27 mouse cellular contexts compared by ENCODE assay signal in genomic region chr11:60359138-60359537, GRCm38 (mm10). TPM values are rescaled to one million over a fixed set of nuclear protein-coding genes. Genes with fewer than 3 reads are reported as not detected.
DNase-seq lines count a peak whose midpoint lies in the region; TF ChIP-seq lines count a peak whose summit lies in the region.
"Had no signal": no experiment of that assay in that cellular context is flagged by ENCODE, and none has a peak within 500 bp of the region (broad histone marks: within the 10 kb centered on the region; RNA-seq: fewer than 3 reads in every experiment).

No protein-coding gene starts in this region.

- TF ChIP-seq RAD21 in MEL (IDR thresholded peaks at IDR 0.05; ENCODE audit: low read depth, low read length): no peak

- no peak for TF ChIP-seq POLR2A in MEL (IDR thresholded peaks at IDR 0.05; ENCODE audit: control insufficient read depth in 1 of 2, insufficient read depth in 1 of 2, low read depth in 1 of 2, low read length in 2 of 2, poor library complexity in 1 of 2)
- no peak for TF ChIP-seq POLR2A in cerebellum, adult 2 months (IDR thresholded peaks at IDR 0.05; ENCODE audit: borderline replicate concordance, insufficient read depth, low read length)

- DNase-seq in gastrocnemius, adult 2 months: no peak
- DNase-seq in gastrocnemius, adult 18-20 months (ENCODE audit: low spot score): no peak
- peak; percentile 83 for DNase-seq in MEL (ENCODE audit: low read depth, low spot score)
- DNase-seq in splenic B cell, adult 2 months (ENCODE audit: low read depth, low spot score): peak; percentile 27
- DNase-seq in cerebellum, adult 2 months: no peak
- DNase-seq in left cerebral cortex, adult 18-20 months (ENCODE audit: low spot score in 2 of 2): no peak
- DNase-seq in adrenal gland, postnatal 36 days: no peak
- DNase-seq: adrenal gland, postnatal 10 days; cerebellum, adult 18-20 months; cerebellum, postnatal 14 days; embryo, embryonic 11 days; kidney, adult 18-20 months; left cerebral cortex, postnatal 4 days; liver, postnatal 0 days; lung, postnatal 36 days; right cerebral cortex, adult 18-20 months; spleen, adult 18-20 months; thymus, adult 2 months; thymus, postnatal 36 days had no signal

- intact Hi-C loops in gastrocnemius, adult 2 months (cut with DNase I): no loop called here

- no peaks in the 10 kb centered on the region for H3K9me3 ChIP-seq in MEL (replicated peaks; ENCODE audit: insufficient read depth, low read length)
- H3K9me3 ChIP-seq: embryonic facial prominence, embryonic 12.5 days; hindbrain, embryonic 10.5 days; hindbrain, embryonic 15.5 days; kidney, embryonic 15.5 days; liver, embryonic 12.5 days; midbrain, embryonic 15.5 days had no signal

- H3K4me1 ChIP-seq in MEL (ENCODE audit: control insufficient read depth in 1 of 2, insufficient read depth in 2 of 2, low read length in 2 of 2): peaks cover 4 to 9% of the 10 kb centered on the region in 2 experiments; a peak in 3 of 4 replicates
- H3K4me1 ChIP-seq in brown adipose tissue, adult 24 weeks (ENCODE audit: control insufficient read depth, insufficient read depth, insufficient read length, low read length): peaks cover 6% of the 10 kb centered on the region
- H3K4me1 ChIP-seq in cerebellum, adult 2 months (ENCODE audit: control insufficient read depth, insufficient read depth, low read length): no peaks in the 10 kb centered on the region
- H3K4me1 ChIP-seq: embryonic facial prominence, embryonic 12.5 days; hindbrain, embryonic 10.5 days; hindbrain, embryonic 15.5 days; liver, embryonic 12.5 days; midbrain, embryonic 15.5 days had no signal

- 83% methylated on average over 5 of the region's 5 CpGs for WGBS in cerebellum, adult 2 months

- no peaks in the 10 kb centered on the region for H3K79me2 ChIP-seq in MEL (ENCODE audit: control insufficient read depth, insufficient read depth, low read length, poor library complexity)

- no peak for TF ChIP-seq EP300 in MEL (IDR thresholded peaks at IDR 0.05; ENCODE audit: low read depth in 1 of 2, low read length in 2 of 2)

- no peak for TF ChIP-seq CTCF in gastrocnemius, adult 2 months (IDR thresholded peaks at IDR 0.05)
- no peak for TF ChIP-seq CTCF in MEL (IDR thresholded peaks at IDR 0.05 in 2 of 3, conservative IDR thresholded peaks at IDR 0.05 in 1 of 3; ENCODE audit: control insufficient read depth in 1 of 3, insufficient read depth in 1 of 3, low read depth in 2 of 3, low read length in 3 of 3, poor library complexity in 1 of 3, severe bottlenecking in 1 of 3)
- no peak for TF ChIP-seq CTCF in cerebellum, adult 2 months (IDR thresholded peaks at IDR 0.05; ENCODE audit: borderline replicate concordance, insufficient read depth, low read depth, low read length)

- H3K36me3 ChIP-seq in MEL (ENCODE audit: control insufficient read depth in 1 of 2, insufficient read depth in 2 of 2, low read length in 2 of 2): peaks cover 0 to 5% of the 10 kb centered on the region in 2 experiments; a peak in 2 of 4 replicates
- no peaks in the 10 kb centered on the region for H3K36me3 ChIP-seq in splenic B cell, adult 2 months (ENCODE audit: control insufficient read depth, insufficient read depth, low read length, poor library complexity, severe bottlenecking)
- H3K36me3 ChIP-seq: embryonic facial prominence, embryonic 12.5 days; hindbrain, embryonic 10.5 days; hindbrain, embryonic 15.5 days; kidney, embryonic 15.5 days; liver, embryonic 12.5 days; midbrain, embryonic 15.5 days had no signal

- peak overlapping the region; percentile 76 for H3K27ac ChIP-seq in gastrocnemius, adult 2 months
- H3K27ac ChIP-seq in MEL (ENCODE audit: control insufficient read depth, low read depth, low read length): no peak overlapping the region
- H3K27ac ChIP-seq in brown adipose tissue, adult 24 weeks (replicated peaks; ENCODE audit: low read depth, low read length): peak overlapping the region; percentile 8; the same call in 1 of the 2 replicates
- no peak overlapping the region for H3K27ac ChIP-seq in cerebellum, adult 2 months (ENCODE audit: insufficient read depth, low read length)
- H3K27ac ChIP-seq: embryonic facial prominence, embryonic 12.5 days; hindbrain, embryonic 10.5 days; hindbrain, embryonic 15.5 days; kidney, embryonic 15.5 days; liver, embryonic 12.5 days; midbrain, embryonic 15.5 days had no signal

- no peak overlapping the region for H3K9ac ChIP-seq in MEL (ENCODE audit: control insufficient read depth, low read depth, low read length, poor library complexity, severe bottlenecking)
- H3K9ac ChIP-seq: embryonic facial prominence, embryonic 12.5 days; hindbrain, embryonic 15.5 days; kidney, embryonic 15.5 days; liver, embryonic 12.5 days; liver, postnatal 0 days; midbrain, embryonic 15.5 days had no signal

- H3K27me3 ChIP-seq in MEL (ENCODE audit: control insufficient read depth in 1 of 2, insufficient read depth in 2 of 2, low read length in 2 of 2): no peaks in the 10 kb centered on the region; a peak in 1 of 4 replicates
- H3K27me3 ChIP-seq in splenic B cell, adult 2 months (ENCODE audit: control insufficient read depth, insufficient read depth, low read length, poor library complexity, severe bottlenecking): no peaks in the 10 kb centered on the region
- H3K27me3 ChIP-seq in cerebellum, adult 2 months (ENCODE audit: control insufficient read depth, insufficient read depth, low read length): no peaks in the 10 kb centered on the region
- H3K27me3 ChIP-seq: embryonic facial prominence, embryonic 12.5 days; hindbrain, embryonic 15.5 days; kidney, embryonic 15.5 days; midbrain, embryonic 15.5 days had no signal

- H3K4me3 ChIP-seq in gastrocnemius, adult 2 months: no peak overlapping the region
- no peak overlapping the region for H3K4me3 ChIP-seq in MEL (ENCODE audit: control insufficient read depth in 1 of 2, insufficient read depth in 1 of 2, low read depth in 2 of 2, low read length in 2 of 2)
- H3K4me3 ChIP-seq in brown adipose tissue, adult 24 weeks (ENCODE audit: insufficient read depth, low read depth, low read length): no peak overlapping the region
- no peak overlapping the region for H3K4me3 ChIP-seq in cerebellum, adult 2 months (replicated peaks; ENCODE audit: insufficient read depth, low read depth, low read length)
- H3K4me3 ChIP-seq: embryonic facial prominence, embryonic 12.5 days; hindbrain, embryonic 10.5 days; hindbrain, embryonic 15.5 days; kidney, embryonic 15.5 days; layer of hippocampus, adult 2 months; liver, embryonic 12.5 days; midbrain, embryonic 15.5 days had no signal

TF ChIP-seq in MEL, 35 proteins besides CTCF, POLR2A, EP300 and RAD21:
- TF ChIP-seq MYC (IDR thresholded peaks at IDR 0.05; ENCODE audit: low read depth, low read length) (no peak), ZNF384 (IDR thresholded peaks at IDR 0.05; ENCODE audit: low read depth, low read length) (no peak), ELF1 (IDR thresholded peaks at IDR 0.05; ENCODE audit: low read depth, low read length) (0 out of 2 replicates have a peak, but pooled peaks have one; percentile 18), ZMIZ1 (IDR thresholded peaks at IDR 0.05; ENCODE audit: low read depth, low read length) (no peak), GATA1 (IDR thresholded peaks at IDR 0.05; ENCODE audit: low read depth, low read length) (0 out of 2 replicates have a peak, but pooled peaks have one; percentile 22)

RNA-seq across cellular contexts. Expression of gene Drc3, which starts 6.0 kb away (rescaled TPM):
- 1 to 10 TPM in 1 of 2 experiments, under 1 TPM in 1; 0.87 to 1.0 TPM for total RNA-seq in gastrocnemius, adult 2 months (2021)
- total RNA-seq in gastrocnemius, adult 18-20 months (2021): 1 to 10 TPM; 1.0 to 1.4 TPM
- total RNA-seq in MEL (2012; rRNA removed): 0.69 and 0.75 TPM in 2 replicates
- polyA plus RNA-seq in MEL (2012; ENCODE audit: insufficient read depth in 1 of 2, insufficient read length in 2 of 2, low read depth in 1 of 2, low replicate concordance in 2 of 2, missing spikeins in 1 of 2): under 1 TPM in 1 of 2 experiments, not detected in 1; 0.91 TPM
- polyA plus RNA-seq in brown adipose tissue, adult 24 weeks (2012; ENCODE audit: insufficient read depth, insufficient read length, missing spikeins): 1.2 and 1.8 TPM in 2 replicates
- 7.1 and 8.0 TPM in 2 replicates for polyA plus RNA-seq in cerebellum, adult 2 months (2012; rRNA removed)
- total RNA-seq in left cerebral cortex, adult 18-20 months (2021): 10 to 100 TPM; 10.4 to 11.8 TPM
- total RNA-seq in adrenal gland, postnatal 36 days (2021): 1 to 10 TPM; 1.5 to 1.8 TPM

RNA-seq across cellular contexts. Expression of gene Tom1l2, which starts 6.4 kb away (rescaled TPM):
- total RNA-seq in gastrocnemius, adult 2 months (2021): 10 to 100 TPM; 63.7 to 63.9 TPM
- total RNA-seq in gastrocnemius, adult 18-20 months (2021): 10 to 100 TPM; 61.5 to 67.2 TPM
- total RNA-seq in MEL (2012; rRNA removed): 6.6 and 6.8 TPM in 2 replicates
- 10 to 100 TPM in 1 of 2 experiments, not detected in 1; 12.2 TPM for polyA plus RNA-seq in MEL (2012; ENCODE audit: insufficient read depth in 1 of 2, insufficient read length in 2 of 2, low read depth in 1 of 2, low replicate concordance in 2 of 2, missing spikeins in 1 of 2)
- polyA plus RNA-seq in brown adipose tissue, adult 24 weeks (2012; ENCODE audit: insufficient read depth, insufficient read length, missing spikeins): 27.4 and 27.6 TPM in 2 replicates
- 176 and 180 TPM in 2 replicates for polyA plus RNA-seq in cerebellum, adult 2 months (2012; rRNA removed)
- 100 to 1,000 TPM; 218 to 221 TPM for total RNA-seq in left cerebral cortex, adult 18-20 months (2021)
- total RNA-seq in adrenal gland, postnatal 36 days (2021): 10 to 100 TPM; 69.7 to 87.6 TPM

RNA-seq across cellular contexts. Expression of gene Gid4, which starts 57.8 kb away (rescaled TPM):
- total RNA-seq in gastrocnemius, adult 2 months (2021): 10 to 100 TPM; 64.5 to 66.7 TPM
- 10 to 100 TPM; 62.9 to 69.0 TPM for total RNA-seq in gastrocnemius, adult 18-20 months (2021)
- 25.2 and 28.6 TPM in 2 replicates for total RNA-seq in MEL (2012; rRNA removed)
- polyA plus RNA-seq in MEL (2012; ENCODE audit: insufficient read depth in 1 of 2, insufficient read length in 2 of 2, low read depth in 1 of 2, low replicate concordance in 2 of 2, missing spikeins in 1 of 2): 100 to 1,000 TPM in 1 of 2 experiments, 10 to 100 TPM in 1; 25.3 to 114 TPM
- polyA plus RNA-seq in brown adipose tissue, adult 24 weeks (2012; ENCODE audit: insufficient read depth, insufficient read length, missing spikeins): 51.5 and 87.5 TPM in 2 replicates
- polyA plus RNA-seq in cerebellum, adult 2 months (2012; rRNA removed): 39.1 and 41.6 TPM in 2 replicates
- total RNA-seq in left cerebral cortex, adult 18-20 months (2021): 10 to 100 TPM; 49.4 TPM
- 10 to 100 TPM; 49.6 to 52.0 TPM for total RNA-seq in adrenal gland, postnatal 36 days (2021)

RNA-seq across cellular contexts. Expression of gene Atpaf2, which starts 59.1 kb away (rescaled TPM):
- 10 to 100 TPM; 28.9 to 31.4 TPM for total RNA-seq in gastrocnemius, adult 2 months (2021)
- 10 to 100 TPM; 27.5 to 28.0 TPM for total RNA-seq in gastrocnemius, adult 18-20 months (2021)
- total RNA-seq in MEL (2012; rRNA removed): 82.6 and 84.7 TPM in 2 replicates
- polyA plus RNA-seq in MEL (2012; ENCODE audit: insufficient read depth in 1 of 2, insufficient read length in 2 of 2, low read depth in 1 of 2, low replicate concordance in 2 of 2, missing spikeins in 1 of 2): 100 to 1,000 TPM in 1 of 2 experiments, not detected in 1; 102 TPM
- polyA plus RNA-seq in brown adipose tissue, adult 24 weeks (2012; ENCODE audit: insufficient read depth, insufficient read length, missing spikeins): 156 and 170 TPM in 2 replicates
- polyA plus RNA-seq in cerebellum, adult 2 months (2012; rRNA removed): 31.3 and 33.4 TPM in 2 replicates
- total RNA-seq in left cerebral cortex, adult 18-20 months (2021): 10 to 100 TPM; 26.9 to 32.1 TPM
- total RNA-seq in adrenal gland, postnatal 36 days (2021): 10 to 100 TPM; 62.0 to 66.5 TPM

Comparison
In these comparisons a context has a peak if more than half of its experiments do, and no peak if none do; other contexts are left out.
1. DNase-seq: peak in MEL (single experiment) and splenic B cell, adult 2 months (single experiment); none in gastrocnemius, adult 2 months (single experiment), gastrocnemius, adult 18-20 months (single experiment), cerebellum, adult 2 months (0 of 2), left cerebral cortex, adult 18-20 months (0 of 2) and adrenal gland, postnatal 36 days (0 of 2).
2. H3K27ac ChIP-seq: peak in gastrocnemius, adult 2 months (single experiment) and brown adipose tissue, adult 24 weeks (single experiment); none in MEL (single experiment) and cerebellum, adult 2 months (single experiment).